ENCODE assay signal across 9 mouse cellular contexts in genomic region chr5:72505740-72506139, GRCm38 (mm10). TPM values are rescaled to one million over a fixed set of nuclear protein-coding genes. Genes with fewer than 3 reads are reported as not detected.
DNase-seq lines count a peak whose midpoint lies in the region; ATAC-seq and TF ChIP-seq lines count a peak whose summit lies in the region.
"Had no signal": no experiment of that assay in that cellular context is flagged by ENCODE, and none has a peak within 500 bp of the region (broad histone marks: within the 10 kb centered on the region; RNA-seq: fewer than 3 reads in every experiment).

No protein-coding gene starts in this region.

- TF ChIP-seq CTCF in brain, embryonic 14.5 days (IDR thresholded peaks at IDR 0.05; ENCODE audit: borderline replicate concordance, extremely low read depth, insufficient read depth, insufficient read length) = peak; percentile 41; the same call in 1 of the 2 replicates

- H3K4me3 ChIP-seq in midbrain, embryonic 15.5 days = no peak overlapping the region
- H3K4me3 ChIP-seq: liver, embryonic 13.5 days had no signal

- peak; percentile 56 to 72 for DNase-seq in cerebellum, postnatal 10 days
- DNase-seq in cerebellum, adult 11-12 months = no peak
- DNase-seq in left cerebral cortex, postnatal 14 days (ENCODE audit: low spot score in 2 of 2) = peak; percentile 37 to 67
- DNase-seq in left cerebral cortex, postnatal 4 days = no peak
- DNase-seq in brain, embryonic 14.5 days (ENCODE audit: low read depth) = peak; percentile 70
- no peak for DNase-seq in B cell, adult 2 months
- no peak for DNase-seq in natural killer cell, adult 2 months (ENCODE audit: low spot score in 2 of 2)
- DNase-seq: liver, embryonic 13.5 days had no signal

- no peak overlapping the region for H3K4me2 ChIP-seq in midbrain, embryonic 15.5 days
- H3K4me2 ChIP-seq: liver, embryonic 13.5 days had no signal

- ATAC-seq in midbrain, embryonic 15.5 days (replicated peaks) = peak; percentile 43; the same call in 1 of the 2 replicates

- H3K9ac ChIP-seq in midbrain, embryonic 15.5 days = no peak overlapping the region
- H3K9ac ChIP-seq: liver, embryonic 13.5 days had no signal

- H3K27me3 ChIP-seq in midbrain, embryonic 15.5 days (replicated peaks) = peaks cover 30% of the 10 kb centered on the region

- peaks cover 13% of the 10 kb centered on the region; the same call in 1 of the 2 replicates for H3K4me1 ChIP-seq in midbrain, embryonic 15.5 days

- no peak for TF ChIP-seq POLR2A in brain, embryonic 14.5 days (IDR thresholded peaks at IDR 0.05; ENCODE audit: borderline replicate concordance, extremely low read depth, insufficient read depth, insufficient read length, poor library complexity, severe bottlenecking)

- no peaks in the 10 kb centered on the region for H3K9me3 ChIP-seq in midbrain, embryonic 15.5 days
- H3K9me3 ChIP-seq: liver, embryonic 13.5 days had no signal

- H3K27ac ChIP-seq in midbrain, embryonic 15.5 days = no peak overlapping the region
- H3K27ac ChIP-seq: liver, embryonic 13.5 days had no signal

- no peaks in the 10 kb centered on the region for H3K36me3 ChIP-seq in midbrain, embryonic 15.5 days (replicated peaks)
- H3K36me3 ChIP-seq: liver, embryonic 13.5 days had no signal

- intact Hi-C loops in left cerebral cortex, postnatal 14 days (cut with DNase I) = loop anchor here (2.0 kb wide), 1 partner anchor 153 kb away; no protein-coding TSS in a partner anchor
- intact Hi-C loops in left cerebral cortex, postnatal 4 days (cut with DNase I) = loop anchor here (2.0 kb wide), 1 partner anchor 155 kb away; no protein-coding TSS in a partner anchor

- WGBS in midbrain, embryonic 15.5 days = 77% methylated on average over 5 of the region's 5 CpGs

RNA-seq across cellular contexts. Expression of gene Corin, which starts 1.5 kb away (rescaled TPM):
- total RNA-seq in left cerebral cortex, postnatal 14 days (2021) = under 1 TPM; 0.31 to 0.42 TPM
- under 1 TPM; 0.18 to 0.26 TPM for total RNA-seq in left cerebral cortex, postnatal 4 days (2021)
- 0.81 and 2.3 TPM in 2 replicates for polyA plus RNA-seq in brain, embryonic 14.5 days (2012; rRNA removed)
- polyA plus RNA-seq in midbrain, embryonic 15.5 days (2015; fragmentation: Nextera tagmentation; extraction: Ambion mirVana) = 1.1 and 1.2 TPM in 2 replicates

RNA-seq across cellular contexts. Expression of gene Nfxl1, which starts 53.7 kb away (rescaled TPM):
- 10 to 100 TPM; 11.2 to 17.1 TPM for total RNA-seq in left cerebral cortex, postnatal 14 days (2021)
- 10 to 100 TPM; 19.1 to 25.5 TPM for total RNA-seq in left cerebral cortex, postnatal 4 days (2021)
- polyA plus RNA-seq in brain, embryonic 14.5 days (2012; rRNA removed) = 14.7 and 21.6 TPM in 2 replicates
- 13.9 and 14.5 TPM in 2 replicates for polyA plus RNA-seq in midbrain, embryonic 15.5 days (2015; fragmentation: Nextera tagmentation; extraction: Ambion mirVana)

Comparison
In these comparisons a context has a peak if more than half of its experiments do, and no peak if none do; other contexts are left out.
1. DNase-seq: peak in cerebellum, postnatal 10 days (2 of 2), left cerebral cortex, postnatal 14 days (2 of 2) and brain, embryonic 14.5 days (single experiment); none in cerebellum, adult 11-12 months (single experiment), left cerebral cortex, postnatal 4 days (single experiment), B cell, adult 2 months (0 of 2) and natural killer cell, adult 2 months (0 of 2).